Mouse (Mus musculus) retina, postnatal 1 day (tissue): Measurements from ENCODE around the gene Srek1.

Source experiments
- DNase-seq: peaks from one replicate; pipeline ENCODE4 v3.0.0-alpha.2; 2012

Srek1 gene

DNA sequence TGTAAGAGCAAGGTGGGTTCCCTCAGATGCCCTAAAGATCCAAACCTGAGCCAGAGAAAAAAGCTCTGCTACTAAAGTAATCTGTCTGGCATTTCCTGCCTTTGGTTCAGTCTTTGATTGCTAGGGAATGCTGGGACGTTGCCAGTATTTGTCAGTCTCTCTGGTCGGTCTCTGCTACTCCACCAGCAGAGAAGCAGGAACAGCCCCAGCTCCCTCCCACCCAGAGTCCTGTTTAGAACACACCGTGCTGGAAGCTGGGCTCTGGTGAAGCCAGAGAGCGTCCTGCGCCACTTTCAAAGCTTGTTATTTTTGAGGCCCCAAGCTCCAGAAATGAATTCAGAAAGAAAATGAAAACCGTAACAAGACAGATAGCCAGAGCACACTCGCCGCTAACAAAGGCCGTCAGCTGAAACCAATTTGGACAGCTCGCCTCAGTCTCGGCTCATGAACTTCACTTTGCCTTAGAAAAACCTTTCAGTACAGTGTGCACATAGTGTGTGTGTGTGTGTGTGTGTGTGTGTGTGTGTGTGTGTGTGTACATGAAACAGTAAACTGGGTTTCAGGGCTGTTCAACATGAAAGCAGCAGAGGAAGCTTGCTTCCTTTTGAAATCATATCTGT is 62.9 kb downstream of the Srek1 start:
- DNase-seq = peak; percentile 42

DNA sequence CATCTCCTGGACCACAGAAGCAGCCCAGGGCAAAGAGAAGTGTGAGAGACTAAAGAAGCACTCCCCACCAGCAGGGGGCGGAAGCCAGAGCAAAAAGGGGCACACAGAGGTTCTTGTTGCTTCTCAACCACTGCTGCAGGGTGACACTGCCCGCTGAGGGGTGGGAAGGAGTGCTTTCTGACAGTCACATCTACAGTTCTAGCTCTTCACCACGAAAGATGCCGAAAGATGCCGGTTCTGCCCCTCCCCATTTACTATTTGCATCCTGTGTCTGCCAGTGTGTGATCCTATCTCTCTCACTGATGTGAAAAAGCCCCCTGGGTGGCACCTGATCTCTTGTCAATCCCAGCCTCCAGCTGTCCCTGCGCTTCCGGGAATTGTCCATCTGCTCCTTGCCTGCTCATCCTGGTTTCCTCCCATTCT is 64.0 kb downstream of the Srek1 start:
- DNase-seq = peak; percentile 59

DNA sequence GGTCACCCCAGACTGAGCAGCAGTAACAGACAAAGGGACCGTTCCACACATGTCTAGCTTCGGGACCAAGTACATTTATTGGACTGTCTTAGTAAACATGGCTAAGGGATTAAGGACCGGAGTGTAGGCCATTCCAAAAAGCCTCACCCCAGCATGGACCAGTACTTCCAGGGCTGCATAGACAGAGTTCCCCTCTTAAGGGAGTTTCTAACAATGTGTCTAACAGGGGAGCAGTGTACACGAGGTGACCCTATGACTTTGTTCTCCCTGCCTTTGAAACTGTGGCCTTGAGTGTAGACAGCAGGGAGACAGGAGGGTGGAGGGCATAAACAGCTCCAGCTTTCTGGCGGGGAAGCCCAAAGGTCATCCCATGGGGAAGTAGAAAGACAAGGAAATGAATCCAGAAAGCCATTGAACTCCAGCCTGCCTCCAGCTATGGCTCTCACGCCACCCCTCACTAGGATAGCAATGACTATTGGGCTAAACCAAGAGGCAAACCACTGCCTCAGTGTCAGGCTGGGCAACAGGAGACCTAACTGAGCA is 68.9 kb downstream of the Srek1 start:
- DNase-seq = no peak

DNA sequence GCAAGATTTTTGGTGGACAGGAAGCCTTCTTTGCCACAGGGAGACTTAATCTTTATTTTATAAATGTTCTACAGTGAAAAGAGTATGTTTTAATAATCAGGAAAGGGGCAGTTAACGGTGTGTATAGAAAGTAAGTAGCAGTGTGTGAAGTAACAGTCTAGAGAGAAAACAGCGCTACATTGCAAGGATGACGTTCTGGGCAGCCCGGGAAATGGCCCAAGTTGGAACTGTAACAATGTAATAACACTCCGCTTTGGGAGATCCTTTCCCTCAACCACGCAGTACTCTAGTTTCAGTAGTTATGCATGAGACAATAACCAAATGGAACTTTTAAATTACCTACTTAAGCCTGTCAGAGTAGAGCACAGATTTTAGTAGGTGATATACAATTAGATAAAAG is 70.6 kb downstream of the Srek1 start:
- no peak for DNase-seq

DNA sequence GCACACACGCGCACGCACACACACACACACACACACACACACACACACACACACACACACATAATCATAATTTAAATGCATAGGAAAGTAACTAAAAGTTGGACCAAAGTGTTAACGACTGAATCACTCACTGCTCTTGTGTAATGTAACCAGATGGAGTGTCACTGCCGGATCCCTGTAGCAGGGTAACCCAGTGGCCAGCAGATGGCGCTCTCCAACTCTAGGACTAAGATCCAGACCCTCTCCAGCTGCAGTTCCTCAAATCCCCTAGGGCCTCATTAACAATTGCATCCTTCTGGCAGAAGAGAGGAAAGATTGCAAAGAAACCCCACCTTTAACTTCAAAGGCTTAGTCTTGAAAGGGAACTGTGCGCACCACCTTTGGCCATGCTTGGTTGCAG is 71.0 kb downstream of the Srek1 start:
- DNase-seq = peak; percentile 86

DNA sequence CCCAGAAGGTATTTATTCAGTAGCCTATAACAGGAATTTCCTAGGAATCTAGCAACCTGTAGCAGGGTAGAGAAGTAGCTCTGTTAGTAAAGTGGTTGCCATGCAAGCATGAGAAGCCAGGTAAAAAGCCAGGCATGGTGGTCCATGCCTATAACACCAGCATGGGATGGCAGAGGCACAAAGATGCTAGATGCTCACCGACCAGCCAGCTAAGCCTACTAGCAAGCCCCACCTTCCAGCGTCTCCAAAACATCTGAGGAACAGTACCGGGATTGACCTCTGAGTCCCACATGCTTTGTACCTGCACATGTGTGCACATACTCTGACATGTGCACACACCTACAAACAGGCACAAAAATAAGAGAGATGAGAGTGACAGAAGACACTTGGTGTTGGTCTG is 72.1 kb downstream of the Srek1 start:
- no peak for DNase-seq

DNA sequence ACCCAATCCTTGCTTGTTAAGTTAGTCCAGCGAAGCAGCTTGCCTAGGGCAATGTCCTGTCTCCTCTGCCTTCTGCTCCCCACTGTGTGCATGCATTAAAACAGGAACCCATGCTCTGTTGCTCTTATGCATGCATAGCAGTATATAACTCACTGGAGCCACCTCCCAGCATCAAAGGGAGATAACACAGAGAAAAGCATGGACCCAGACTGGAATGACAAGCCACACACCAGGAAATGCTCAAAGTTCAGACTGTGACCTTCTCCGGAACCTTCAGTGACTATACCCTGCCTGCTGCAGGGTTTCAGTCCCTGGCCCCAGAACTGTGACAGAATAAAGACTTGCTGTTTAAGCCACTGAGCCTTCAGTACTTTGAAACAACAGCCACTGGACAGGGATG is 73.7 kb downstream of the Srek1 start:
- DNase-seq = no peak

DNA sequence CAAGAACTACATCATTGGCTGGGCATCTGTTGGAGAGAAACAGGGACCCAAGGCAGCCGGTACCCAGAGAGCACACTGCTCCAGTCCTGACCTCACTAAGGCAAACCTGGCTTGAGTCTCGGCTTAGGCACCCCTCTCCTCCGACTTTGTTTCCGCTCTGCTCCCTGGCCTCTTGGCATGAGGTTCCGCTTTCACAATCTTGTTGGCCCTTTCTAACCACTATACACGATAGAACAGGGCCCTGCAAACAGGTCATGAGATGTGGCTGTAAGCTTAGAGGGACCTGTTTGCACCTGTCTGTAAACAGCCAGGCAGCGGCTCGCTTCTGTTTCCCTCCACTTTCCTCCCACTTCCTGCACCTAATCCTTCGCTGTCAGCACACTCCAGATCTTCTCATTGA is 76.4 kb downstream of the Srek1 start:
- DNase-seq = no peak

DNA sequence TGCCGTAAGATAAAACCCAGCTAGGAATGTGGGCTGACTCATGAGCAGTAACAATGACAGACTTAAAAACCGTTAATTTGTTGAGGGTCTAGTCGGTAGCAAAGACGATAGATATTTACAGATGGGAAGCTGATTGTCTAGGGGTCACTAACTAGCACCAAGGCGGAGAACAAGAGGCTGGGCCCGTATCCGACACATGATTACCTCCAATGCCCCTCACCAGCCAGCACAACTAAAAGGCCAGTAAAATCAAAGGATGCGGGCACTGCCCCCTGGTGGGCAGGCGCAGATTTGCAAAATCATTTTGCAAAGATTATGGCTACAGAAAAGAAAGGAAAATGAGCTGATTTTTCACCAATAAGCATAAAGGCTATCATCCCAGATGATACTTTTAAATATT is 78.2 kb downstream of the Srek1 start:
- peak; percentile 53 for DNase-seq

DNA sequence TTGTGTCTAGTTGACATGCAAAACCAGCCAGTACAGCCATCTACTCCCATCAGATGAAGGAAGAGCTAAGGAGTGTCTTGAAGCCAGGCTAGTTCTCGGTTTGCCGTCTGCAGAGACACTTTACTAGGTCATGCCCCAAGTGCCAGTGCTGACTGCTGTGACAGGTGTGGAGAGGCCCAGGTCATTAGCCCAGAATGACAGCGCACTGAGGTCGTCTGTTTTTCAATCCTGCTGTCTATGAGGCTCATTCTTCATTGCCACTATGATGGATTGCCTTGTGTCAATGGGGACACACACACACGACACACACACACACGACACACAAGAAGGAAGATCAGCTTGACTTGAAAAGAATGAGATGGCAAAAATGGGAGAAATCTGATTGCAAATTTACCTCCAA is 79.0 kb downstream of the Srek1 start:
- no peak for DNase-seq
